Mouse (Mus musculus) megakaryocyte, embryonic 14.5 days (primary cell): ENCODE data around the gene RPS10-NUDT3. TPM values are rescaled to one million over a fixed set of nuclear protein-coding genes. Genes with fewer than 3 reads are reported as not detected.

Experiments
- H3K27me3 ChIP-seq: replicated peaks from 2 replicates; pipeline ENCODE3; 2012; ENCODE audit warnings: inconsistent platforms
- H3K36me3 ChIP-seq: replicated peaks from 2 replicates; pipeline ENCODE3; 2012; ENCODE audit warnings: low read length, inconsistent platforms, mixed read lengths
- H3K4me1 ChIP-seq: 2 replicates; pipeline ENCODE4 v1.6.1; 2012; ENCODE audit warnings: inconsistent platforms
- H3K4me3 ChIP-seq: replicated peaks from 2 replicates; pipeline ENCODE3; 2012; ENCODE audit warnings: moderate library complexity, mild to moderate bottlenecking, inconsistent platforms
- H3K9me3 ChIP-seq: 2 replicates; pipeline ENCODE4 v1.6.1; 2012; ENCODE audit warnings: inconsistent platforms
- FLI1 ChIP-seq: IDR thresholded peaks from 2 replicates; pipeline ENCODE4 v1.6.1; 2012; ENCODE audit warnings: low read length, inconsistent platforms, mixed read lengths
- GATA1 ChIP-seq: IDR thresholded peaks from 3 replicates; pipeline ENCODE4 v1.6.1; 2012; ENCODE audit warnings: mixed read lengths, low read length, inconsistent platforms, borderline replicate concordance
- polyA plus RNA-seq: library from polyadenylated mRNA; stranded (reverse); fragments of >175 nt; gene quantifications from 2 replicates; pipeline ENCODE4 v1.2.3, GENCODE M21; 2012; ENCODE audit warnings: low replicate concordance; ENCODE audit not compliant: insufficient read depth

RPS10-NUDT3 gene
- polyA plus RNA-seq, 1 experiment = not detected

GRCm38 (mm10) chr17:27555075-27555511 is 79.9 kb downstream of the RPS10-NUDT3 start:
- TF ChIP-seq GATA1 (no peak), FLI1 (no peak)
- H3K27me3 ChIP-seq = no peaks in the 10 kb centered on the region

GRCm38 (mm10) chr17:27554062-27554960 is 80.7 kb downstream of the RPS10-NUDT3 start:
- no peaks in the 10 kb centered on the region for H3K9me3 ChIP-seq
- H3K36me3 ChIP-seq = peaks cover 8% of the 10 kb centered on the region
- TF ChIP-seq FLI1 = no peak
- TF ChIP-seq GATA1 = no peak
- H3K4me3 ChIP-seq = peak overlapping the region; percentile 96
- no peaks in the 10 kb centered on the region for H3K27me3 ChIP-seq
- H3K4me1 ChIP-seq = peaks cover 84% of the 10 kb centered on the region

More at GRCm38 (mm10) chr17:27555075-27555511, 79.9 kb downstream of the RPS10-NUDT3 start:
- Histone ChIP-seq H3K4me3 (peak overlapping the region; percentile 96), H3K4me1 (peaks cover 84% of the 10 kb centered on the region), H3K36me3 (peaks cover 12% of the 10 kb centered on the region), H3K9me3 (no peaks in the 10 kb centered on the region)

GRCm38 (mm10) chr17:27552215-27553201 is 82.5 kb downstream of the RPS10-NUDT3 start:
- peak overlapping the region; percentile 88 for H3K4me3 ChIP-seq
- H3K9me3 ChIP-seq = no peaks in the 10 kb centered on the region
- TF ChIP-seq FLI1 (0 out of 2 replicates have a peak, but pooled peaks have one; percentile 7), GATA1 (peak; percentile 22; the same call in 1 of the 3 replicates)
- H3K4me1 ChIP-seq = peaks cover 83% of the 10 kb centered on the region
- H3K36me3 ChIP-seq = no peaks in the 10 kb centered on the region
- H3K27me3 ChIP-seq = no peaks in the 10 kb centered on the region

- H3K36me3 ChIP-seq = no peaks in the 10 kb centered on the region
- TF ChIP-seq GATA1 (no peak), FLI1 (no peak)
- peak overlapping the region; percentile 42 for H3K4me3 ChIP-seq
- H3K4me1 ChIP-seq = peaks cover 93% of the 10 kb centered on the region
- no peaks in the 10 kb centered on the region for H3K27me3 ChIP-seq
- H3K9me3 ChIP-seq = no peaks in the 10 kb centered on the region
Observed at GRCm38 (mm10) chr17:27551393-27551940, 83.6 kb downstream of the RPS10-NUDT3 start.

- H3K4me3 ChIP-seq = peak overlapping the region; percentile 35
Observed at GRCm38 (mm10) chr17:27549234-27549633, 85.8 kb downstream of the RPS10-NUDT3 start.

GRCm38 (mm10) chr17:27547253-27547868 is 87.7 kb downstream of the RPS10-NUDT3 start:
- Histone ChIP-seq H3K4me3 (peak overlapping the region; percentile 64), H3K27me3 (peaks cover 4% of the 10 kb centered on the region), H3K9me3 (no peaks in the 10 kb centered on the region), H3K36me3 (no peaks in the 10 kb centered on the region), H3K4me1 (peaks cover 77% of the 10 kb centered on the region)
- TF ChIP-seq GATA1 (no peak), FLI1 (no peak)

More at GRCm38 (mm10) chr17:27549234-27549633, 85.8 kb downstream of the RPS10-NUDT3 start:
- no peak for TF ChIP-seq GATA1
- TF ChIP-seq FLI1 = no peak
- Histone ChIP-seq H3K36me3 (no peaks in the 10 kb centered on the region), H3K27me3 (peaks cover 2% of the 10 kb centered on the region), H3K4me1 (peaks cover 85% of the 10 kb centered on the region), H3K9me3 (no peaks in the 10 kb centered on the region)

- Histone ChIP-seq H3K36me3 (no peaks in the 10 kb centered on the region), H3K9me3 (no peaks in the 10 kb centered on the region), H3K27me3 (peaks cover 4% of the 10 kb centered on the region), H3K4me1 (peaks cover 77% of the 10 kb centered on the region), H3K4me3 (peak overlapping the region; percentile 64)
- TF ChIP-seq FLI1 = no peak
- TF ChIP-seq GATA1 = no peak
Observed at GRCm38 (mm10) chr17:27546574-27547085, 88.4 kb downstream of the RPS10-NUDT3 start.

GRCm38 (mm10) chr17:27545991-27546390 is 89.0 kb downstream of the RPS10-NUDT3 start:
- no peaks in the 10 kb centered on the region for H3K9me3 ChIP-seq
- TF ChIP-seq GATA1 (no peak), FLI1 (no peak)
- H3K4me1 ChIP-seq = peaks cover 77% of the 10 kb centered on the region
- no peaks in the 10 kb centered on the region for H3K36me3 ChIP-seq
- peak overlapping the region; percentile 29 for H3K4me3 ChIP-seq
- peaks cover 5% of the 10 kb centered on the region for H3K27me3 ChIP-seq
